Mouse (Mus musculus) olfactory bulb, adult 2 months (tissue): ENCODE results near the gene Cmtm8. TPM values are rescaled to one million over a fixed set of nuclear protein-coding genes. Genes with fewer than 3 reads are reported as not detected.

Experiments used
- H3K27ac ChIP-seq: fragments of 200-500 bp; 2 replicates; pipeline ENCODE4 v1.5.1; 2012; ENCODE audit warnings: low read depth, low read length; ENCODE audit not compliant: insufficient read depth
- H3K4me1 ChIP-seq: fragments of 200-500 bp; 2 replicates; pipeline ENCODE4 v1.6.1; 2012; ENCODE audit warnings: low read length; ENCODE audit not compliant: control insufficient read depth, insufficient read depth
- H3K4me3 ChIP-seq: fragments of 200-500 bp; 2 replicates; pipeline ENCODE4 v1.5.1; 2012; ENCODE audit warnings: mild to moderate bottlenecking, low read depth, low read length, moderate library complexity; ENCODE audit not compliant: insufficient read depth
- CTCF ChIP-seq: fragments of 200-500 bp; IDR thresholded peaks from 2 replicates; pipeline ENCODE4 v1.5.1; 2012; ENCODE audit warnings: low read depth, mild to moderate bottlenecking, low read length, moderate library complexity; ENCODE audit not compliant: insufficient read depth
- POLR2A ChIP-seq: fragments of 200-500 bp; IDR thresholded peaks from 2 replicates; pipeline ENCODE4 v1.6.1; 2012; ENCODE audit warnings: mild to moderate bottlenecking, low read depth, low read length, moderate library complexity; ENCODE audit not compliant: insufficient read depth
- WGBS: fragments of 180-500 bp; shearing (Covaris S2); methylation state at CpG from one replicate; pipeline ENCODE4 v1.1.7; 2018; 5-methylcytosine and 5-hydroxymethylcytosine counted together
- polyA plus RNA-seq: library from polyadenylated mRNA; stranded (reverse); fragments of >200 nt; gene quantifications from 2 replicates; pipeline ENCODE4 v1.2.4, GENCODE M21; 2012; ENCODE audit warnings: low replicate concordance; ENCODE audit not compliant: missing spikeins, insufficient read depth, insufficient read length

Gene Cmtm8
- polyA plus RNA-seq, 1 experiment = not detected

DNA sequence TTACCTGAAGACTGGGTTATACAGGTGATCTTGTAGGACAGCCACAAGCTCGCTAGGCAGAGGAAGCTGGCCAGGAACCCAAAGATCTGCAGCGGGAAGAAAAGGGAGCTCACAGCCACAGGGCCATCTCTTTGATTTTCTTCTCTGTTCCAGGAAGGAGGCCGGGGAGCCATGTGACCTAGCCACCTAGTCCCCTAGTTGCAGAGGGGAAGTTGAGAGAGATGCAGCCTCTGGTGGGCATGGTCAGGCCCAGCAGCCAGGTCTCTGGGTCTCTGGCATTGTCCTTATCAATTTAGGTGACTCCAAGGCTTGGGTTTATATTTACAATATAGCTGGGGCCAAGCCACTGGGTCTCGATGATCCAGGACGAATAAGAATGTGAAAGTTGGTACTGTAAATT is 85.2 kb downstream of the Cmtm8 start:
- 92% methylated on average over 5 of the region's 5 CpGs for WGBS
- Histone ChIP-seq H3K4me3 (no peak overlapping the region), H3K4me1 (no peaks in the 10 kb centered on the region), H3K27ac (no peak overlapping the region)
- TF ChIP-seq POLR2A (no peak), CTCF (no peak)

DNA sequence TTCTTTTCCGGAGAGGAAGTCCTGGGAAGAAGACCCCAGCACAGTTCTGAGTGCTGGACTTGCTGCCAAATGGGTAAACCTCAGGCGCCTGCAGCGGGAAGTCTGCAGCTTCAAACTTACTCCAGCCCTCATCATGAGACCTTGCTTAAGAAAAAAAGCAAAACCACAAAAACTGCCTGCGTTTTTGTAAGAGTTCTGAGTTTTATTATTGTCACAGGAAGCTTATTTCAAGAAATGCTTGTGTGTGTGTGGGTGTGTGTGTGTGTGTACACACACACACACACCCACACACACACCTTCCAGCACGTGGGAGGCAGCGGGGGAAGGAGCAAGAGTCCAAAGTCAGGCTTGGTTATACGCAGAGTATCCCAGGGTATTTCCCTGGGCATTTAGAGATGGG is 85.7 kb downstream of the Cmtm8 start:
- WGBS = 83% methylated on average over 7 of the region's 7 CpGs
- TF ChIP-seq CTCF (no peak), POLR2A (no peak)
- H3K4me1 ChIP-seq = peaks cover under 1% of the 10 kb centered on the region
- H3K27ac ChIP-seq = no peak overlapping the region
- H3K4me3 ChIP-seq = no peak overlapping the region

DNA sequence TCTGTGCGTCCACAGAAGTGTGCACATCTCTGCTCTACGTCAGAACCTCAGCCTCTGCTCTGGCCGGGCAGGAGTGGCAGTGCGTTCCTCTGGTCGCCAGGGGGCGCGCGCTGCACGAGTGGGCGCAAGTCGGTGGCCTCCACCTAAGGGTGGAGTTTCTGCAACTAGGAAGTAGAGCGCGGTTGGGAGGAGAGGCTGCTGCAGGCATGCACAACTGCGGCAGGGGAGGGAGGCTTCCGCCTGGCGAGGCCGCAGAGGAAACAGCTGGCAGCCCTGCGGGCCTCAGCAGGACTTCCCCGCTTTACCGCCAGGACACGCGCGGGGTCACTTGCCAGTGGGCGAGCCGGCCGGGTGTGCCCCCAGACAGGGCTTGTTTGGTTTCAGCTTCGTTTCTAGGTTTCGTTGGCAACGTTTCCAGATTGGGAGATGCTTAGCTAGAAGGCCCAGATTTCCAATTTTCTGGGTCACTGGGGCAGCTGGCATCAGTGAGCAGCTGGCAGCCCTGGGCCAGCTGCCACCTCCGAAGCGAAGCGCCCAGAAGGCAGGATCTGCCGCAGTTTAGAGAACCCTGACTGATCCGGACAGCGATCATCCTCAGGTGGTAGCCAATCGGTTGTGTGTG is 91.0 kb downstream of the Cmtm8 start:
- TF ChIP-seq POLR2A (0 out of 2 replicates have a peak, but pooled peaks have one; percentile 23), CTCF (peak; percentile 97)
- Histone ChIP-seq H3K4me3 (peak overlapping the region; percentile 63), H3K27ac (no peak overlapping the region), H3K4me1 (peaks cover 8% of the 10 kb centered on the region)
- WGBS = 4% methylated on average over 36 of the region's 36 CpGs

DNA sequence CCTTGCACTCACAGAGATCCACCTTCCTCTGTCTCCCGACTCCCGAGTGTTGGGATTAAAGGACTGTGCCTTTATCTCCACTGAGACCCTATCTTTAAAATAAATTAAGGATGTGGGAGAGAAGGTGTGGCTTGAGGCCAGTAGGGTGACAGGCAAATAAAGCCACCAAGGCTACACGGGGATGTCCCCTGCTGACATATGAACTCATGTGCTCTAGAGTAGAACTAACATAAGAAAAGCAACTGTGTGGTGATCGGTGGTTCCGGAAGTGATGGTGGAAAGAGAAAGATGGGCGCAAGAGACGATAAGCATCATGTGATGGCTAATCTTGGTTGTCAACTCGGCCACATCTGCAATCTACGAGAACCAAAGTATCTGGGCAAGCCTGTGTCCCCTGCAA is 91.6 kb downstream of the Cmtm8 start:
- Histone ChIP-seq H3K4me1 (peaks cover 14% of the 10 kb centered on the region), H3K27ac (no peak overlapping the region), H3K4me3 (no peak overlapping the region; the same call in 1 of the 2 replicates)
- 68% methylated on average over 9 of the region's 9 CpGs for WGBS
- no peak for TF ChIP-seq POLR2A

DNA sequence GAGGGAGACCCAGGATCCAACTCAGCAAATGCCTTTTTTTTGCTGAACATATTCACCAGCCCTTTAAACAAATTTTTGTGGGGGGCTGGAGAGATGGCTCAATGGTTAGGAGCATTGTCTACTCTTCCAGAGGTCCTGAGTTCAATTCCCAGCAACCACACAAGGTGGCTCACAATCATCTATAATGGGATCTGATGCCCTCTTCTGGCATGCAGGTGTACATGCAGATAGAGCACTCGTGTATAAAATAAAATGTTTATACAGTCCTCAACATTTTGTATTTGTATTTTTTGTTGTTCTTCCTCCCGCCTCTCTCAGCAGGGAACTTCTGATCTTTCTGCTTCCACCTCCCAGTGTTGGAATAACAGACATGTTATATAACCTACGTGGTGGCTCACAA is 92.4 kb downstream of the Cmtm8 start:
- Histone ChIP-seq H3K4me3 (no peak overlapping the region), H3K27ac (no peak overlapping the region), H3K4me1 (peaks cover 18% of the 10 kb centered on the region)
- TF ChIP-seq CTCF (no peak), POLR2A (no peak)
- WGBS = 76% methylated on average over 3 of the region's 3 CpGs

DNA sequence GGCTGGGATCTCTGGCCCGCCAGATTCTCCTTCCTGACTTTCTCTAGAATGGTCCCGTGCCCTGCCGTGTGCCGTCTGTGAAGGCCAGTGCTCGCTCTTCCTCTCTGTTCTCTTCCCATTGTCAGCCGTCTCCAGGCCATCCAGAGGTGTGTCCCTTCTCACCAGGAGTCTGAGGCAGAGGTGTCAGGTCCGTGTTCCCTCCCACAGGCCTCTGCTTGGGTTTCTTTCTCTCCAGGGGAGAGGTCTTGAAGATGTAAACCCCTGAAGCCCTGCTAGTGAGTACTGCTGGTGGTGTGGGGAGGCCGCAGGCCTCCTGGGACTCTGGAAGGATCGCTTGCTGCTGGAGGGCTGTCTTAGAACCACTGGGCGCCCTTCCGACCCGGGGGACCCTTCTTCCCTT is 96.5 kb downstream of the Cmtm8 start:
- TF ChIP-seq CTCF = no peak
- TF ChIP-seq POLR2A = no peak
- Histone ChIP-seq H3K4me3 (no peak overlapping the region), H3K4me1 (peaks cover 15% of the 10 kb centered on the region), H3K27ac (no peak overlapping the region; the same call in 1 of the 2 replicates)
- 89% methylated on average over 12 of the region's 12 CpGs for WGBS

DNA sequence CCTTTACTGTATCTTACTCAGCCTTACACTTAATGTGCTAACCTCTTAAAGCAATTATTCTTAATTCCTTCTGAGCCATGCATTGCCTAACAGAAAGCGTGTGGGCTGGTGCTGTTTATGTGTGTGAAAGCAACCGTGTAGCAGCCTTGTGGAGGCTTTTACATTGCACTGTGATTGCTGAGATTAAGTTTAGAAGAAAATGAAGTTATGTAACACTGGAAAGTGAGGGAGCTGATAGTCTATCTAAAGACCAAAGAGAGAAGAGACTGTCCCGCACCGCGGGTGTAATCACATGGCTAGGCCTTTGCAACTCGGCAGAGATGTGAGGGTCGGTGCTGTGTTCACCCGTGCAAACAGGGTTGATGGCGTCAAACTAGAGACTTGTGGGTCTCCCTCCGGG is 96.9 kb downstream of the Cmtm8 start:
- WGBS = 57% methylated on average over 10 of the region's 10 CpGs
- Histone ChIP-seq H3K27ac (no peak overlapping the region; the same call in 1 of the 2 replicates), H3K4me3 (no peak overlapping the region), H3K4me1 (peaks cover 14% of the 10 kb centered on the region)
- TF ChIP-seq POLR2A (no peak), CTCF (no peak)

DNA sequence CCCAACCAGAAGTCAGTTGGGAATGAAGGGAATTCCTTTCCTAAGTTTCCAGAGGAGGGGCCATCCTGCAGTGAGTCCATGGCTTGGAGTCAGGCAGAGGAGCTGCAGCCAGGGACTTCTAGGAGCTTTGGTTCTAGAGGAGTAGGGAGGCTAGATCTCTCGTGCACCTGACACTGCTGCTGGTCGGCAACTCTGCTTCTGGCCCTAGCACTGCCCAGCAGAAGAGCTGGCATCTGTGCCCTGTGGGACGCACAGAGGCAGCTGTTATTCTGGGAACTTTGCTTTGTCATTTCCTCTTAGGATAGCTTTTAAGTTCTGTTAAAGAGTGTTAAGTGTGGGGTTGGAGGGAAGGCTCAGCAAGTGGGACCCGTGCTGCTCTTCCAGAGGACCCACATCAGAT is 98.3 kb downstream of the Cmtm8 start:
- no peak overlapping the region for H3K27ac ChIP-seq
- H3K4me1 ChIP-seq = peaks cover 14% of the 10 kb centered on the region
- H3K4me3 ChIP-seq = no peak overlapping the region
- TF ChIP-seq POLR2A (no peak), CTCF (no peak)
- WGBS = 76% methylated on average over 4 of the region's 4 CpGs

DNA sequence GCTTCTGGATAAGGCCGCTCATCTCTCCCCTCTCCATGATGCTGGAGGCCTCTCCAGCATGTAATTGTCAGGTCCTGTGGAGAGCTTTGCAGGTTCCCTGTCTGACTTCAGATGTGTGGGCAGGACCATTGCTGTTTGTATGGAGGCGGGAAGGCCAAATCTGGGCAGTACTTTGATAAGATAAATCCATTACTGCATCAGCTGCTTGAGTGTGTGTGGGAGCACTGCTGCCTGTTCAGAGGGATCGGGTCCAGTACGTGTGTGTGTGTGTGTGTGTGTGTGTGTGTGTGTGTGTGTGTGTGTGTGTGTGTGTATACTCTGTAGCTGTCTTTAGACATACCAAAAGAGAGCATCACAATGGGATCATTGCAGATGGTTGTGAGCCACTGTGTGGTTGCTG is 98.8 kb downstream of the Cmtm8 start:
- Histone ChIP-seq H3K4me1 (peaks cover 14% of the 10 kb centered on the region), H3K4me3 (no peak overlapping the region), H3K27ac (no peak overlapping the region)
- TF ChIP-seq CTCF (no peak), POLR2A (no peak)
- WGBS = 69% methylated on average over 4 of the region's 4 CpGs

DNA sequence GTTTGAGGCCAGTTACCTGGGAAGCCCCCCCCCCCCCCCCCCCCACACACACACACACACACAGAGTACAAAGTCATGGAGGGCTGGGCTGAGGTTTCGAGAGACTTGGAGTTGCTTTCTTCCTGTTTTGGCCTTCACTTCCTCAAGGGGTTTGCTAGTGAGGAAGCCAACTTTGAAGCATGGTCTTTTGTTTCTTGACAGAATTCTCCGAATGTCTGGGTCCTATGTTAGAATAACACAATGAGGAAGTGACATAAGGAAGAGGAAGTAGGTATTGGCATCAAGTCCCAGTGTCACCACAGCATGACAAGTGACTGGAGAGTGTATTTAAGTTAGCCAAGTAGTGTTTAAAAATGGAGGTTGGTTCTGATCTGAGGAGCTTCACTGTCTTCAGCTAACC is 101.2 kb downstream of the Cmtm8 start:
- no peak for TF ChIP-seq POLR2A
- TF ChIP-seq CTCF = no peak
- Histone ChIP-seq H3K4me1 (peaks cover 12% of the 10 kb centered on the region), H3K4me3 (no peak overlapping the region), H3K27ac (no peak overlapping the region)
- 72% methylated on average over 2 of the region's 2 CpGs for WGBS
